Comparison of ENCODE assay signal across 8 mouse cellular contexts in the genomic region with DNA sequence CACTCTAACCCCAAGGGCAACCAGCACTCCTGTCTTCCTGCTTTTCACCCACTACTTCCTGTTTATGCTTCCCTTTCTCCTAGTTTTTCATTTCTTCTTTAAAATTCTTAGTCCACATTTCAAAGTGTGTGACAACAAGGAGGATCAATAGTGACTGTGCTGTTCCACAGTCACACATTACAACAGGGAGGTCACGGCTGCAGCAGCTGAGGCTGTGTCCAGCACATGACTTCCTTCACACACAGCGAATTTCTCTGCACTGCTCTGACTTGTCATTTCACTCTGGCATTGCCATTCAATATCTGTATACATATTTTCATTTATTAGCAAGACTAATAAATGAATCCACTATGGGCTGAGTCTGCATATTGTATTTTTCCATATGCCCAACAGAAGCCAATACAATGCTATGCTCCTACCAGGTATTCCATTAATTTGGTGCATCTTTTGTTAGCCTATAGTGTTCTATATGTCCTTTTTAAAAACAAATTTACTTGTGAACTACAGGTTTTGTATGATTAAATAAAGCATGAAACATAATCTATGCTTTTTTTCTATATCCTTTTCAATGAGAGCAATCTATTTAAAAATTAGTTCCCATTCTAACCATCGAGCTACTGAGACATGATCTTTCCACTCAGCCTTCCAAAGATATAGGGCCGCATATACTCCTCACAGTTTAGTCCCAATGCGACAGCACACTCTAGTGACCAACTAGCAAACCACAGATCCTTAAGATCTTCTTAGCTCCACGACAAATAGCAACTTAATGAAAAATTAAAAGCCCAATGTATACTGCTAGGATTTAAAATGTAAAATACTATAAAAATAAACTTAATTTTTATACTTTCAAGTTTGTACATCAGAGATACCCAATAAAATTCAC. TPM values are rescaled to one million over a fixed set of nuclear protein-coding genes. Genes with fewer than 3 reads are reported as not detected.
DNase-seq lines count a peak whose midpoint lies in the region; ATAC-seq and TF ChIP-seq lines count a peak whose summit lies in the region.

No protein-coding gene starts in this region.

- H3K9ac ChIP-seq in liver, adult 2 months (ENCODE audit: low read depth, low read length), result no peak overlapping the region
- no peak overlapping the region; the same call in 1 of the 2 replicates for H3K9ac ChIP-seq in hindbrain, embryonic 14.5 days
- no peak overlapping the region for H3K9ac ChIP-seq in neural tube, embryonic 14.5 days (replicated peaks; ENCODE audit: low read depth, low read length)

- H3K9me3 ChIP-seq in hindbrain, embryonic 14.5 days (ENCODE audit: control insufficient read depth, low read length), result no peaks in the 10 kb centered on the region
- no peaks in the 10 kb centered on the region for H3K9me3 ChIP-seq in neural tube, embryonic 14.5 days (ENCODE audit: control insufficient read depth, low read length)

- peaks cover 52% of the 10 kb centered on the region for H3K36me3 ChIP-seq in liver, adult 2 months (ENCODE audit: control insufficient read depth, insufficient read depth, low read length)
- peaks cover 56% of the 10 kb centered on the region for H3K36me3 ChIP-seq in hindbrain, embryonic 14.5 days (replicated peaks; ENCODE audit: control insufficient read depth, insufficient read depth)
- H3K36me3 ChIP-seq in neural tube, embryonic 14.5 days (ENCODE audit: control insufficient read depth, insufficient read depth, low read length), result peaks cover 14% of the 10 kb centered on the region

- DNase-seq in adrenal gland, postnatal 14 days, result peak; percentile 38
- no peak for DNase-seq in adrenal gland, adult (ENCODE audit: inconsistent age in 2 of 2, low spot score in 1 of 2)
- peak; percentile 34 for DNase-seq in liver, adult 2 months (ENCODE audit: extremely low read depth, low read depth, low spot score)
- DNase-seq in liver, result no peak
- DNase-seq in hindbrain, embryonic 14.5 days (ENCODE audit: low spot score), result peak; percentile 72
- DNase-seq in spleen, postnatal 14 days (ENCODE audit: low spot score in 2 of 2), result no peak
- no peak for DNase-seq in adrenal gland, adult 2 months

- no peak for TF ChIP-seq CTCF in liver, adult 2 months (IDR thresholded peaks at IDR 0.05; ENCODE audit: low read depth, low read length)

- H3K4me1 ChIP-seq in liver, adult 2 months (ENCODE audit: control insufficient read depth, insufficient read depth, low read length), result no peaks in the 10 kb centered on the region
- H3K4me1 ChIP-seq in hindbrain, embryonic 14.5 days (replicated peaks; ENCODE audit: control insufficient read depth, insufficient read depth, low read length), result no peaks in the 10 kb centered on the region
- H3K4me1 ChIP-seq in neural tube, embryonic 14.5 days (ENCODE audit: control insufficient read depth, insufficient read depth, low read length), result no peaks in the 10 kb centered on the region

- no peak overlapping the region for H3K27ac ChIP-seq in liver, adult 2 months (replicated peaks; ENCODE audit: insufficient read depth, low read depth, low read length)
- no peak overlapping the region for H3K27ac ChIP-seq in hindbrain, embryonic 14.5 days
- no peak overlapping the region for H3K27ac ChIP-seq in neural tube, embryonic 14.5 days (ENCODE audit: low read depth, low read length)

- no peaks in the 10 kb centered on the region for H3K27me3 ChIP-seq in liver, adult 2 months (ENCODE audit: control insufficient read depth, insufficient read depth, low read length)
- no peaks in the 10 kb centered on the region for H3K27me3 ChIP-seq in hindbrain, embryonic 14.5 days (ENCODE audit: control insufficient read depth, insufficient read depth, low read length)
- no peaks in the 10 kb centered on the region for H3K27me3 ChIP-seq in neural tube, embryonic 14.5 days (ENCODE audit: control insufficient read depth, insufficient read depth, low read length)

- no peak overlapping the region for H3K4me2 ChIP-seq in hindbrain, embryonic 14.5 days (replicated peaks)
- no peak overlapping the region for H3K4me2 ChIP-seq in neural tube, embryonic 14.5 days (ENCODE audit: low read depth, low read length)

- 48% methylated on average over 6 of the region's 6 CpGs for WGBS in liver, adult 2 months
- WGBS in hindbrain, embryonic 14.5 days, result 62% methylated on average over 6 of the region's 6 CpGs
- 65% methylated on average over 6 of the region's 6 CpGs for WGBS in neural tube, embryonic 14.5 days

- no peaks in the 10 kb centered on the region for H3K79me2 ChIP-seq in liver, adult 2 months (ENCODE audit: control insufficient read depth, insufficient read depth, low read length)

- no peak for TF ChIP-seq POLR2A in liver, adult 2 months (IDR thresholded peaks at IDR 0.05; ENCODE audit: extremely low read depth, insufficient read depth, low read length)

- ATAC-seq in hindbrain, embryonic 14.5 days (ENCODE audit: low FRiP score), result 0 out of 2 replicates have a peak, but pooled peaks have one; percentile 78
- ATAC-seq in neural tube, embryonic 14.5 days (ENCODE audit: low read depth), result peak; percentile 93

- no peak overlapping the region for H3K4me3 ChIP-seq in liver, adult 2 months (ENCODE audit: insufficient read depth, low read depth, low read length)
- no peak overlapping the region for H3K4me3 ChIP-seq in hindbrain, embryonic 14.5 days (replicated peaks; ENCODE audit: low read length)
- H3K4me3 ChIP-seq in neural tube, embryonic 14.5 days (ENCODE audit: low read depth, low read length), result no peak overlapping the region

RNA-seq across cellular contexts. Expression of gene Ibtk, which starts 55.7 kb away (rescaled TPM):
- 35.8 and 40.9 TPM in 2 replicates for total RNA-seq in adrenal gland, postnatal 14 days (2021)
- 27.2 and 32.5 TPM in 2 replicates for total RNA-seq in liver, adult 2 months (2014; rRNA removed)
- polyA plus RNA-seq in liver, adult 2 months (2012; rRNA removed), result 5.1 and 5.2 TPM in 2 replicates
- 37.3 and 39.0 TPM in 2 replicates for polyA plus RNA-seq in hindbrain, embryonic 14.5 days (2014; fragmentation: Nextera tagmentation; extraction: Ambion mirVana)
- 42.3 and 43.7 TPM in 2 replicates for polyA plus RNA-seq in neural tube, embryonic 14.5 days (2014; fragmentation: Nextera tagmentation; extraction: Ambion mirVana)
- 10 to 100 TPM; 37.2 to 40.0 TPM for total RNA-seq in adrenal gland, adult 2 months (2021)
- polyA plus RNA-seq in adrenal gland, adult 2 months (2012; rRNA removed), result 4.5 and 5.1 TPM in 2 replicates

Comparison
In these comparisons a context has a peak if more than half of its experiments do, and no peak if none do; other contexts are left out.
1. DNase-seq: peak in adrenal gland, postnatal 14 days (single experiment), liver, adult 2 months (single experiment) and hindbrain, embryonic 14.5 days (single experiment); none in adrenal gland, adult (0 of 2), liver (single experiment), spleen, postnatal 14 days (0 of 2) and adrenal gland, adult 2 months (single experiment).